Comparison of ENCODE assay signal across 12 mouse cellular contexts in the genomic region with DNA sequence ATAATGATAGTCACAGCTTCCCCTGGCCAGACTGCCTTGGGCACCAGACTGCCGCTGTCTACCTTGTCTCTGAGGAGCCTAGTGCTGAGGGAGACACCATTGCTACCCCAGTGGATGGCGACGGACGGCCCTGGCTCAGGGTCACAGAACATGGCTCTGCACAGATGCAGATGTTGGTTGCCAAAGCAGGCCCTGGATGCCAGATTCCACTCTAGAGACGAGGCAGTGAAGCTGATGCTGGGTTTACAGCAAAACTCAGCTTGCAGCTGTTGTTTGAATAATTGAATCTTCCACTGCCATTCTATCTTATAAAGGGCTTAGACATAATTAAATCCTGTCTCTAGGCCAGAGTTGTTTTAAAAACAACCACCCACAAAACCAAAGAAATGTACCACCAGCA.
DNase-seq lines count a peak whose midpoint lies in the region; ATAC-seq and TF ChIP-seq lines count a peak whose summit lies in the region.
"Had no signal": no experiment of that assay in that cellular context is flagged by ENCODE, and none has a peak within 500 bp of the region (broad histone marks: within the 10 kb centered on the region; RNA-seq: fewer than 3 reads in every experiment).

No protein-coding gene starts in this region.

- H3K27ac ChIP-seq in heart, postnatal 0 days (ENCODE audit: low read depth): peak overlapping the region; percentile 51; the same call in 1 of the 2 replicates
- H3K27ac ChIP-seq in intestine, embryonic 15.5 days: no peak overlapping the region
- H3K27ac ChIP-seq: hindbrain, embryonic 15.5 days; limb, embryonic 10.5 days had no signal

- ATAC-seq in heart, postnatal 0 days (ENCODE audit: insufficient read depth, low read depth): no peak
- no peak for ATAC-seq in intestine, embryonic 15.5 days

- no peaks in the 10 kb centered on the region for H3K36me3 ChIP-seq in heart, postnatal 0 days (replicated peaks; ENCODE audit: control insufficient read depth, insufficient read depth, low read length)
- no peaks in the 10 kb centered on the region for H3K36me3 ChIP-seq in intestine, embryonic 15.5 days
- H3K36me3 ChIP-seq: hindbrain, embryonic 15.5 days; limb, embryonic 10.5 days had no signal

- 52% methylated on average over 5 of the region's 5 CpGs for WGBS in heart, postnatal 0 days
- 63% methylated on average over 5 of the region's 5 CpGs for WGBS in intestine, embryonic 15.5 days

- H3K9me3 ChIP-seq in heart, postnatal 0 days (replicated peaks; ENCODE audit: control insufficient read depth, low read length): no peaks in the 10 kb centered on the region
- H3K9me3 ChIP-seq in intestine, embryonic 15.5 days: no peaks in the 10 kb centered on the region
- H3K9me3 ChIP-seq: hindbrain, embryonic 15.5 days; limb, embryonic 10.5 days had no signal

- no peaks in the 10 kb centered on the region for H3K27me3 ChIP-seq in heart, postnatal 0 days (ENCODE audit: control insufficient read depth, insufficient read depth, low read length)
- H3K27me3 ChIP-seq in intestine, embryonic 15.5 days (replicated peaks): no peaks in the 10 kb centered on the region
- H3K27me3 ChIP-seq: CH12.LX; hindbrain, embryonic 15.5 days had no signal

- H3K4me1 ChIP-seq in heart, postnatal 0 days (ENCODE audit: control insufficient read depth, insufficient read depth): peaks cover 21% of the 10 kb centered on the region
- H3K4me1 ChIP-seq in intestine, embryonic 15.5 days (replicated peaks): peaks cover 12% of the 10 kb centered on the region; the same call in 1 of the 2 replicates
- H3K4me1 ChIP-seq: hindbrain, embryonic 15.5 days had no signal

- H3K4me2 ChIP-seq in heart, postnatal 0 days (ENCODE audit: low read depth, low read length): no peak overlapping the region
- H3K4me2 ChIP-seq in intestine, embryonic 15.5 days (replicated peaks): no peak overlapping the region
- H3K4me2 ChIP-seq: hindbrain, embryonic 15.5 days had no signal

- TF ChIP-seq CTCF in heart, postnatal 0 days (IDR thresholded peaks at IDR 0.05; ENCODE audit: low read depth): no peak

- no peak overlapping the region for H3K9ac ChIP-seq in heart, postnatal 0 days (replicated peaks; ENCODE audit: low read depth, low read length)
- no peak overlapping the region for H3K9ac ChIP-seq in intestine, embryonic 15.5 days
- H3K9ac ChIP-seq: hindbrain, embryonic 15.5 days had no signal

- no peak overlapping the region for H3K4me3 ChIP-seq in heart, postnatal 0 days (ENCODE audit: low read depth, low read length)
- no peak overlapping the region for H3K4me3 ChIP-seq in intestine, embryonic 15.5 days (replicated peaks)
- H3K4me3 ChIP-seq: hindbrain, embryonic 15.5 days; limb, embryonic 10.5 days had no signal

- TF ChIP-seq EP300 in heart, postnatal 0 days (IDR thresholded peaks at IDR 0.05; ENCODE audit: low read depth): no peak

- DNase-seq in heart, adult 11 months: peak; percentile 88
- DNase-seq in heart, adult 8-10 months (ENCODE audit: low spot score): no peak
- peak; percentile 7 for DNase-seq in right cerebral cortex, postnatal 4 days
- DNase-seq in right cerebral cortex, adult 2 months (ENCODE audit: low spot score in 2 of 2): no peak
- no peak for DNase-seq in heart, postnatal 0 days (ENCODE audit: low spot score)
- no peak for DNase-seq in cerebellum, postnatal 4 days (ENCODE audit: low spot score in 2 of 2)
- DNase-seq: cerebellum, adult 9-11 months; kidney, postnatal 4 days had no signal

Comparison
In these comparisons a context has a peak if more than half of its experiments do, and no peak if none do; other contexts are left out.
1. DNase-seq: peak in heart, adult 11 months (single experiment) and right cerebral cortex, postnatal 4 days (single experiment); none in heart, adult 8-10 months (single experiment), right cerebral cortex, adult 2 months (0 of 2), heart, postnatal 0 days (single experiment) and cerebellum, postnatal 4 days (0 of 2).